Mouse (Mus musculus) ovary, adult 18-20 months (tissue): ENCODE measurements around the gene Rps6ka2.
"Not testable (repeated sequence)": the region's sequence is repeated elsewhere in the genome, so short reads cannot be mapped to it uniquely, and the experiment has no call there.

Experiments used
- DNase-seq: peaks from one replicate; pipeline ENCODE4 v3.0.0; 2022; ENCODE audit warnings: low spot score, mixed read lengths

The Rps6ka2 gene

DNA sequence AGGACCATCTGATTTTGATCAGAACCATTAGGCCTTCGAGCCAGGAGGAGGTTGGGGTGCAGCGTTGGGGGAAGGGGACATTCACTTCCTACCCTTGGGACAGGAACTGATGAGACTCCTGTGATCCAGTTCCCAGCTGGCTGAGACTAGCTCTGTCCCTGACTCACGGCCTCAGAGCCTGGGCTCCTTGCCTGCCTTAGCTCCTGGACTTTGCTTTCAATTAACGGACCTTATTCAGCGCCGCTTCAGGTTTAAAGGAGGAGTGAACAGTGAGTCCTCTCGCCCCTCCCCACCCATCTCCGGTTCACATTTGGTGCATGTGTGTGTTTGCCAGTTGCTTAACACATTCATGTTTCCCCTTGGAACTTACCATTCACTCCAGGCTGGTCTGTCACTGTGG, 100.6 kb downstream of the Rps6ka2 start:
- no peak for DNase-seq

DNA sequence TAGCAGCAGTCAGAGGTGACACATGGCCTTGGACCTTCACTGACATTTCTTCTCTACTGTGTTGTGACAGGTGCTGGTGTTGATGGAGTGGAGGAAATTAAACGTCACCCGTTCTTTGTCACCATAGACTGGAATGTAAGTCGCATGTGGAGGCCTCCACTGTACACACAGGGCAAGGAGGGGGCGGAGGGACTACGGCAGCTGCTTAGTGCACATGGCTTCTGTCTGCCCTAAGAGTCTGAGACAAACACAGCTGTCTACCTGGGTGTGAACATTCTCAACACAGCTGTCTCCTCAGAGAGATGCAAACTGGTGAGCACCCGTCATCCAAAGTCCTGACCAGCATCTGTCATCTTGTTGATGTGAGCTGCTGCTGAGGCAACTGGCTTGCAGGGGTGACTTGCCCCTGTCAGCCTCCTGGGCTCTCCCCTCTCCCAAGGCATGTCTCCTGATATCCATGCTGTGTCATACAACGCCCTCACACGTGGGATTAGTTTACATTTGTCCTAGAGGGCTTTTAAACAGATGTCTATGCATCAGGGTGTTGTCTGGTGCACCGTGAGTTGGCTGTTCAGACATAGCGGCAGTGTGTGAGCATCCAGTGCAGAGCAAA, 101.7 kb downstream of the Rps6ka2 start:
- no peak for DNase-seq

DNA sequence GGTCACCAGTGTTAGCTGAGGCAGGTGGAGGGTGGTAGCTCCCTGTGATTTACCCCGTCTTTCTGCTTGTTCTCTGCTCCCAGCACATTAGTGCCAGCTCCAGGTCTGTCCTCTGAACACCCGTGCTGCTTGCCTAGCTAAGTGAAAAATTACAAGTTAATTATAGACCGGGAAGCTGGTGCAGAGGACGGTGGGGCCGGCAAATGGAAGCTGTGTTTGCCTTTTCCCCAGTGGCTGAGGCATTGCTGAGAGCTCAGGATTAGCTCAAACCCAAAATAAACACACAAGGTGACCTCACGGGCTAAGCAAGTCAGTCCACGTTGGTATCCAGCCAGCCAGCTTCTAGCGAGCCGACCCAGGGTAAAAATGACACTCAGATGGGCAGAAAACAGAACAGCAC, 103.1 kb downstream of the Rps6ka2 start:
- DNase-seq = no peak

DNA sequence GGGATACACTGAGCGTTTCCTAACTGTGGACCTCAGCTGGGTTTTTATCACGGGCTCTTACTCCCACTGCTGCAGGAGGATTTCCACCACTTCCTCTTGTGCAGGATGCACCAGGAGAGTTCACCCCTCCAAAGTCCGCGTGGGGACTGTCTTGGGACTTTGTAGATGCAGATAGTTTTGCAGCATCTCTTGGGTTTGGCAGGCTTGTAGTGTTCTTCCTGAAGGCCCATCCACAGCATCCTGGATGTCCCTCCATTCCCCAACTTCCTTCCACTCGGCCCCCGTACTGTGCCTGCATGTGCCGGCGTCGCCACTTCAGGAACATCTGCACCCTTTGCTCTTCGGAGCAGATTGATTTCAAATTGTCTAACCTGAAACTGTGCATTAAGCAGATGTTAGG, 103.9 kb downstream of the Rps6ka2 start:
- no peak for DNase-seq

DNA sequence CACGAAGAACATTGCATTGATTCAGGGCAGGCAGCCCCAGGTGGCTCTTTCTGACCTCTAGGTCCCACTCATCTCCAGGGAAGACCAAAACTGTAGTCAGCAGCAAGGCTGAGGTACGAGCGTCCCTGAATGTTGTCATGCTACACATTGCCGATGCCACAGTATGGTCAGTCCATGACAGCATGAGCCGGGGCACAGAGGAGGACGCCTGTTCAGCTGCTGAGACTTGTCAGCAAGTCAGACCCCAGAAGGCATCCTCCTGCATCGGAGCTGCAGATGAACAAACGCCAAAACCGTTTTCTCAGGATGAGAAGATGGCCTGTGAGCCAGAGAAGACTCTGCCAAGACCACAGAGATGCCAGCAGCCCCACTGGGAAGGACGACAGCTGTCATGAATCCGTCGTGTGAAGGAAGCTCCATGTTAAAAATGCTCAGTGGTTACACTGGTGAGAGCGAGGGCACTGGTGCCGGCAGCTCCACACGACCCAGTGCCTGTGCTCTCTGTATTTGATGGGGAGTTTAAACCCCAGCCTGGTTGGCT, 108.9 kb downstream of the Rps6ka2 start:
- DNase-seq = no peak

DNA sequence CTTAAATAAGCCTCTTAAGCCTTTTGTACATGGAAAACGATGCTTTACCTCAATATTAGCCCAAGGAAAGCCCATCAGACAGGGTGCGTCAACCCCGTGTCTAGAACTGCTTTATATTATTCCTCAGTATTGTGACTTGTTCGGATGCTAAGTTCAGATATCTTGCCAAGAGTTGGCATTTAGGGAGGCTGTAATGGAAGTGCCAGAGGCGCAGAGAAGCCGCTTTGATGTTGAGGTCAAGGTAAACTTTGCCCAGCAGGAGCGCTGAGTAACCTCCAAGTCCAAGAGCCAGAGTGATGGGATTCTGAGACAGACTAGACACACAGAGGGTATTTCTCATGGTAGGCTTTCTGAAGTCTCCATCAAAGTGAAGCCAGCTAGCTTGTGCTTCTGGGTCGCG, 109.3 kb downstream of the Rps6ka2 start:
- no peak for DNase-seq

DNA sequence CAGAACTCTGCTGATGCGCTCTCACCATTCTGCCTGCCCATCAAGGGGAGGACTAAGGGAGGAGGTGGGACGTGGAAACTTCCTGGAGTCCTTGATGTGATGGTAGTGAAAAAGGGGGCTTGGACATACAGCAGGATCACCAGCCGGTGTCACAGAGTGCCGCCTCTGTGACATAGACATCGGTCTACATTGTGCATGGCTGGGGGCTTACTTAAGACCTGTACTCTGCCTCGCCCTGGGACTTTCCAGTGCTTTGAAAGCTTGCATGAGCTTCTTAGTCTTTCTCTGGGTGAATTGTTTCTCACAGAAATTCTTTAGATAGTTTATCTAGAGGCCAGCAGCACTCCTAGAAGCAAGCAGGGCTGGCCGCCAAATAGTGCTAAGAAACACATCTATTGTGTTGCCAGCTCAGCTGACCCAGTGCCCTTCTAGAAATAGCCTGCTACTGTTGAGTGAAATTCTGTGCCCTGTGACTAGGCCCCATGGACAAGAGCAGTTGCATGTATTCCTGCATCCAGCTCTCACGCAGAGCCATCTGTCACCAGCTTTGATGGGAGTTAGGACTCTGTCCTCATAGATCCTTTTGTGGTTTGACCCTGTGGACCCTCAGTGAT, 114.5 kb downstream of the Rps6ka2 start:
- DNase-seq = peak; percentile 74

DNA sequence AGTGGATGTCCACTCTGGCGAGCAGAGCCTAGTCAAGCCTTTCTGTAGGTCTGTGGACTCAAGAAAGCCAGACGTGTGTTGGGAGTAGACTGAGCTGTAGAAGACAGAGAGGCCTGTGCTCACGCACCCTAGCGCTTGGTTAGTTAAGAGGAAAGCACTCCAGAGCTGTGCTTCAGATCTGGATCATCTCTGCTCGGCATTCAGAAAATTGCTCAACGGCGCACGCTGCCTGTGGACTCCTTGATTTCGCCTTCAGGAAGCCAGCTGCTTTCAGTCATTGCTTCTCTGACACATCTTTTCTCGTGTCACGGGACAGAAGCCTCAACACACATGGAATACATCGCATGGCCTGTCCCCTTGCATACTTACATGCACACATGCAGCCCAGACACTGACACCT, 115.4 kb downstream of the Rps6ka2 start:
- no peak for DNase-seq

DNA sequence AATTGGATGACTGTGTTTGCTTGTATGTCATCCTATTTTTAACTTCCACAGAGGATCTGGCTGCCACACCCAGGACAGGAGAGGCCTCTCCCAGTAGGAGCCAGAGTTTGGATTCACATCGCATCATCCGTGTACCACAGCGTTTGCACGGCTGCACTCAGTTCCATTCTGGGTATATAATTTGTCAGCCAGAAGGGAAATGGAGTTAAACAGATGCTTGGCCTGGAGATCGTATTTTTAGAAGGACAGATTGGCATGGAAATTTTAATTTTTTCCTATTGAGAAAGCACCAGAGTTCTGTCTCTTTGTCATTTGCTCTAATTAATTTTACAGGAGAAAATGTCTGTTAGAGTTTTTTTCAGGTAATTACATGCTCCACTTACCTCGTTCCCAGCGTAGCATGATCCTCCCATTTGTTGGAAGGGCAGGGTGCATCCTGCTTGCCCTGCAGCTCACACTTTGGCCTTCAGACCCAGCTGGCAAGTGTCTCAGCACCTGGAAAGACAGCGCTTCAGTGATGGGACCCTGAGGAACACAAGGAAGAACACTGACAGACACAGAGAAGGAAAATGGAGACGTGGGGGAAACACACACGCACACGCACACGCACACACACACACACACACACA, 116.6 kb downstream of the Rps6ka2 start:
- DNase-seq = no peak

DNA sequence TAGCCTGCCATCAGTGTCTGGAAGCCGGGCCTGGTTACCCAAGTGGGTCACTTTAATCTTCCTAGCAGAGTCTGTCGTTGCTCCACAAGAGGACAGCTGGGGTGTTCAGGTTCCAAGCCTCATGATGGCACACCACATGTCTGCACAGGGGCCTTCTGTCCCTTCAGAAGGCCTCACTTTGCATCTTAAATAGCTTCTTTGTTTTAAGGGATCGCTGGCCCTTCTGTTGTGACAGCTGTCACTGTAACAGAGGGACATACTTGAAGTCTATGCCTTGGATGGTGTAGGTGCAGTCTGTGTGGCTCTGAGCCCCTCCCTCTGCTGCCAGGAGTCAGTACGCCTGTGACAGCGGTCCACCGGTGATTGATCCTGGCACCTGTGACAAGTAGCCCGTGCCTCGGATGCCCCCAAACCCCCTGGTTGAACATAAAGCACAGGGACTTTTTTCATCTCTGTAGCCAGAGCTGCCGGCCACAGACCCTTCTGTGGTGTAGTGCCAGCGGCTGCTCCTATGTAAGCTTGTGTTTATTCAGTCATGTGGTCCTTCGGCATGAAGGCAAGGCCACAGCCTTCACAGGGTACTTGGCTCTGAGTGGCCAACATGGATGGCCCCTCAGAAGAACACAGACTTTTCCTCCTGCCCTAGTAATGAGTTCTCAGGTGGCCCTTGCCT, 122.2 kb downstream of the Rps6ka2 start:
- no peak for DNase-seq

DNA sequence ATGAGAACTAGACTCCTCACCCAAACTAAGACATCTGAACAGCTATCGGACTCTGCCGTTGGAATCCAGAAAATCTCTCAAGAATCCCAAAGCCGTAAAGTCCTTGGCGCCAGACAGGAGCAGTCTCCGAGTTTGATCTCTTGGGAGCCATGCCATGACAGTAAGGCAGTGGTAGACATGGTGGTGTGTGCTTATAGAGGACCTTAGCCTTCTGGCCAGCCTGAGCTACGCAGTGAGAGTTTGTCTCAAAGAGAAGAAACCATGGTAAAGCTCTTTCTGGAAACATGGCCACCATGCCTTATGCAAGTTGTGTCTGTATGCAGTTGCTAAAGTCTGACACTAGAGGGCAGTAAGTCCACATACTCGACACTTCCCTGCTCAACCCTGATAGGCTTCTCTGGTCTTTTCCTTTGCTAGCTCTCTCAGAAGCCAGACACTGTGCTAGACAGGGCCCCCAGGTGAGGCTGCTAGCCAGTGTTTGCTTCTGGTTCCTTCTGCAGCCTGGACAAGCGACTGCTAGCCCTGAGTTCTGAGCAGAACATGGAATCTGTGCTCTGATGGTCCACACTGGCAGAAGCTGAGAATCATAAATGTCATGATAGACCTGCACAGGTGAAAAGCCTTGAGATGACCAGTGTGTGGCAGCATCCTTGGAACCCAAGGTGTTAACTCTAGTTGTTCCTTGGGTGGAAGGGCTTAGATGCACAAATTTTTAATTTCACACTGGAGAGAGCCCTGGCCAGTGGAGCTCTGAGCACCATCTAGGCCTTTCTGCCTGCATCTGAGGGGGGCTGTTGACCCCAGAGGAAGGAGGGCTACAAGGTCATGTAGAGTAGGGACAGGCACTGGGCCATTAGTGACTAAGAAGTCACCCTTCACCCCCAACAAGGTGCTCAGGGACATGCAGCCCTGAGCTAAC, 136.6 kb downstream of the Rps6ka2 start:
- DNase-seq = not testable (repeated sequence)

DNA sequence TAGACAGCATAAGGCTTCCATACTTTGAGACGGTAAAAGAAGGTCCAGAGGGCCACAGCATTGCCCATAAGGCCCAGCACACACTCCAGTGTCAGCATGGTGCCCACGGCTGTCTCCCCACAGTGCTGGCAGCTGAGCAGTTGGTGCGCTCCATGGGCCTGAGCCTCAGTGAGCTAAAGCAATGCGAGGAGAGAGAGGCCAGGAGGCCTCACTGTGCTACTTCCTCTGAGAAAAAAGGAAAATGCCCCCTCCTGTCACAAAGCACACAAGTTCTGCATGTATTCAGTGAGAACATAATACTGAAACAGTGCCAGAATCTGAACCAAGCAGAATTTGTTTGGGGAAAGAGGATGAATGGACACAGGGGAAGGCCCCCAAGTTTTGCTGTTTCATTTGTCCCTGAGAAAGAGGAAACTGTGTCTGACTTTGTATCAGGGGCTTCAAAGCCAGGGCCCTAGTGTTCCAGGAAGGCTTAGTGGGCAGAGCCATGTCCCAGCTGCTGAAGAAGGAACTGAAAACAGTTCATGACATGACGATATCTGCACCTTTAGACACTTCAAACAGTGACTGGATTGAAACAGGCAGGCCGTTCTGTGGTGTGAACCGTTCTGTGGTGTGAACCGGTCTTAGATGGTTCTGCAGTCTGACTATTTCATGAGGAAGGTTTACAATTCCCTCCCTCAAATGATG, 145.9 kb downstream of the Rps6ka2 start:
- not testable (repeated sequence) for DNase-seq

DNA sequence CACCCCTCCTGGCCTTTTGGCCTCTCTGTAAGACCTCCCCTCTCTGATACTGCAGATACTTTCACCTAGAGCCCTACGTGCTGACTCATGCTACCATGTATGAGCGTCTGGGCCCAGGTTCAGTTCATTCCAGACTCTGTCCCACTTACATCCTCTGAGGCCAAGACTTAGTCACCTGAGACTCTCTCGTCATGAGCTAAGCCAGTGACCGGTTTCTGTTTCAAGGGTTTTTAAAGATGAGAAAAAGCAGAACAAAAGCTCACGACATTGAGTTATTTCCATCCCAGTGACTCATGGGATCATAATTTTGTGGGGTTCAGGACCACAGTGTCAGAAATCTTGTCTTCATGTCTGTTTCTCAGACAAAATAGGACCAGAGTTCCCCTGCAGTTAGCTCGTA, 149.9 kb downstream of the Rps6ka2 start:
- DNase-seq = not testable (repeated sequence)

DNA sequence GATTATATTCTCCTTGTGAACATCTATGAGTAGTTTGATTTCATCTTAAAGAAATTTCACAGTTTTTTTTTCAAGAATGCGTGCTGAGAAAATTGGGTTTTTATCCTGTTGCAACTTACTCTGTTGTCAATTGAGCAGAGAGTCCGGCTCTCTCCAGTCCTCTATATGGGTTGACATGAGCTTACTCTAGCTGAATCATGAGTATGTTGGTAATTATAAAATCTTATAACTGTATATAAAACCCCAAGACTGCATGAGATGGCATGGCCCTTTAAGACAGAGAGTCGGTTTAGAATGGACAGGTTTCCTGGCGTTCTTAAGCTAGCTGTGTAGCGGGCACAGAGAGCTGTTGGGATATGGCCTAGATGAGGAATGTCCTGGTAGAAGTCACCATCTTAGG, 154.4 kb downstream of the Rps6ka2 start, which contains the start of gene Tcp10a:
Gene Tcp10a, plus strand, starts transcription at position 301 of the 400 bp plus-strand sequence.
- DNase-seq = not testable (repeated sequence)

DNA sequence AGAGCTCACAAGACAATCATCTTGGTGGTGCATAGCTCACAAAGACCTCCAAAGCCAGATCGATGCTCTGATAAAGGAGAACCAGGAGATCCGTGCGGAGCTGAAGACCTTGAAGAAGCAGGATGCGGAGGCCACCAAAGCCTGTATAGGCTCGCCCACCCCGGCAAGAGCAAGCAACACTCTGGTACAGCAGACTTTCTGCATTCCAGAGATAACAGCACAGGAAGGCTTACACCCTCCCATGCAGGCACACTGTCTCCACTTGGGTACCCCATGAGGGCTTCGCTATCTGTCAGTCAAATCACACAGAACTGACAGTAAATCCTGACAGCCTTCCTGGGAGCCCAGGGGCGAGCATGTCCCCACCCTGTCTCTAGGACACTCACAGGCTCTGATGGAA, 156.5 kb downstream of the Rps6ka2 start:
- not testable (repeated sequence) for DNase-seq

DNA sequence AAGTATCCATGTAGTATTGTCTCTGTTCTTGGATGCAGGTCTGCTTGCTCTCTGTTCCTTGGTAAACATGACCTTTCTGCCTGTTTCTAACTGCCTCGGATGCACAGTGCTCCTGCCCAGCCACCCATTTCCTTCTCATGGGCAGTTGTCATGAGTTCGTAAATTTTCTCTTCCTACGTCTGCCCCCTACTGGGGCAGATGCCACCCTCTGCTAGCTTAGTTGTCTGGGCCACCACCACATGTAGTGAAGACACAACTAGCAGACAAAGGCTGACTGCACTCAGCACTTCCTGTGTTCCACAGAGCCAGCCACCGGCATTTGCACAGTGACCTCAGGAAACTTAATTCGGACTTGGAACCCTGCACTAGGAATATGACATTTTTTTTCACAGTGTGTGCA, 162.8 kb downstream of the Rps6ka2 start:
- DNase-seq = not testable (repeated sequence)

DNA sequence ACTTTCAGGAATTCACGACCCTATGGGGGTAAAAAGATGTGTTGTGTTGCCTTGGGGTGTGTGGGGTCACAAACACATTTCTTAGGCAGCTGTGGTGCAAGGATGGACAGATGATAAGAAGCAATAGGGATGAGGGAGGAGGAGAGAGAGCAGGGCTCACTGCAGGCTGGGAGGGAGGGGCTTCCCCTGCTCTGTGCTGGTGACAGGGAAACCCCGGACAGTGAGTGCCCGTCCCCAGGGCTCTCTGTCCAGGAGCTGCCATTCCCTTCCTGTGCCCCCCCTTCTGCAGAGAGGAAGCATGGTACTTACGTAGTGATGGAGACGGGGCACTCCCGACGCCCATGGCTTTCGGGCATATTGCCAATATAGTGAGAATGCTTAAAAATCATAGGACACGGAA, 167.5 kb downstream of the Rps6ka2 start:
- DNase-seq = not testable (repeated sequence)

DNA sequence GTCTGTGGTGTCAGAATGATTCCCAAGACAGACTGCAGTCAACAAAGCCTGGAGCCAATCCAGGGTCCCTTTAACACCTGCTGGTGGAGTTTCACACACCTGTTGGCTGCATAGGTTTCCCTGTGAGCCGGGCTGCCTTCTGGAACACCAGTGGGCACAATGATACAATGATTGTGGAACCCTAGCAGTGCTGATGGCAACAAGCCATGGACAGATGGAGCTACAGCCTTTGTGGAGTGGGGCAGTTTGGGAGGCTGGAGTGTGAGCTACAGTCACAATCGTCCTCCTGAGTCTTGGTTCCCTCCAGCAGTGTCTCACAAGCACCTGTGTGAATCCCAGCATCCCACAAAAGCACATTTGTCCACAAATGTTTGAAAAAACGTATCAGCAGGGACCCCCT, 178.8 kb downstream of the Rps6ka2 start:
- not testable (repeated sequence) for DNase-seq

DNA sequence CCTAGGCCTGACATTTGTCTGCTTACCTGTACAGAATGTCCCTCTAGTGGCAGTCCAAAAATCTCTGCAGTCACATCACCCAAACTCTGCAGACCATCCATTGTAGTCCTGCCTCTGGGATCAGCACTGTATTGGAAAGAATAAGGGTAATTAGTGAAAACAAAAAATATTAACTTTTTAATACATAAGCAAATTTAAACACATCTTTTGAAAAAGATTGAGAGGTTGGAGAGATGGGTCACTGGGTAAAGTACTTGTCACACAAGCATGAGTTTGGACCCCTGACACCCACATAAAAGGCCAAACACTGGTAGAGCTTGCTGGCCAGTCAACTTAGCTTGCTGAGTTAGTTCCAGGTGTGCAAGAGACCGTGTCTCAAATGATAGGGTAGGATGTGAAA, 182.7 kb downstream of the Rps6ka2 start, which contains the start of gene Ttll2:
Gene Ttll2, minus strand, starts transcription at position 101 of the 400 bp plus-strand sequence.
- not testable (repeated sequence) for DNase-seq
